Mouse (Mus musculus) gastrocnemius, adult 18-20 months (tissue): ENCODE data around the gene Nutm1. TPM values are rescaled to one million over a fixed set of nuclear protein-coding genes. Genes with fewer than 3 reads are reported as not detected.

Source experiments
- total RNA-seq, 2 experiments: library from RNA; stranded (reverse); gene quantifications; 2 replicates each; pipeline ENCODE4 v1.2.3; 2021

The Nutm1 gene
- total RNA-seq, 2 experiments from 2014 or later: not detected

Other genes with a start within 250 kb of the Nutm1 start
- not detected for gene Olfr1310, start 246.6 kb downstream of the Nutm1 start, total RNA-seq
- not detected for gene Olfr1311, start 234.9 kb downstream of the Nutm1 start, total RNA-seq
- gene Olfr1312, start 209.1 kb downstream of the Nutm1 start, total RNA-seq: not detected
- not detected for gene Olfr1313, start 181.4 kb downstream of the Nutm1 start, total RNA-seq
- gene Olfr1314, start 162.5 kb downstream of the Nutm1 start, total RNA-seq: not detected
- gene Olfr1315-ps1, start 143.9 kb downstream of the Nutm1 start, total RNA-seq: not detected
- gene Olfr1316, start 124.3 kb downstream of the Nutm1 start, total RNA-seq: not detected
- gene Olfr1317, start 119.0 kb downstream of the Nutm1 start, total RNA-seq: not detected
- not detected for gene Olfr1318, start 105.1 kb downstream of the Nutm1 start, total RNA-seq
- 1 to 10 TPM in 1 of 2 experiments, under 1 TPM in 1; 0.82 to 1.1 TPM for gene Lpcat4, start 19.8 kb downstream of the Nutm1 start, total RNA-seq
- gene Nop10, start 2.6 kb upstream of the Nutm1 start, total RNA-seq: 10 to 100 TPM; 52.3 to 59.1 TPM
- gene Slc12a6, start 6.5 kb upstream of the Nutm1 start, total RNA-seq: 10 to 100 TPM; 26.2 to 26.4 TPM
- under 1 TPM; 0.24 to 0.80 TPM for gene Gm21985, start 7.0 kb upstream of the Nutm1 start, total RNA-seq
- gene Emc4, start 108.7 kb upstream of the Nutm1 start, total RNA-seq: 10 to 100 TPM; 72.7 to 77.9 TPM
- gene Katnbl1, start 119.9 kb upstream of the Nutm1 start, total RNA-seq: 1 to 10 TPM; 2.7 to 3.2 TPM
- 10 to 100 TPM; 12.8 to 13.4 TPM for gene Emc7, start 195.7 kb upstream of the Nutm1 start, total RNA-seq
- gene Chrm5, start 221.5 kb upstream of the Nutm1 start, total RNA-seq: not detected
- gene Aven, start 233.7 kb upstream of the Nutm1 start, total RNA-seq: 10 to 100 TPM; 11.1 to 15.5 TPM